Mouse (Mus musculus) thymus, postnatal 10 days (tissue): ENCODE measurements around the gene Usp47.

Experiments
- DNase-seq, 2 experiments: peaks; one replicate each; pipeline ENCODE4 v3.0.0; 2021; ENCODE audit warnings: low spot score in 2 of 2

The Usp47 gene

DNA sequence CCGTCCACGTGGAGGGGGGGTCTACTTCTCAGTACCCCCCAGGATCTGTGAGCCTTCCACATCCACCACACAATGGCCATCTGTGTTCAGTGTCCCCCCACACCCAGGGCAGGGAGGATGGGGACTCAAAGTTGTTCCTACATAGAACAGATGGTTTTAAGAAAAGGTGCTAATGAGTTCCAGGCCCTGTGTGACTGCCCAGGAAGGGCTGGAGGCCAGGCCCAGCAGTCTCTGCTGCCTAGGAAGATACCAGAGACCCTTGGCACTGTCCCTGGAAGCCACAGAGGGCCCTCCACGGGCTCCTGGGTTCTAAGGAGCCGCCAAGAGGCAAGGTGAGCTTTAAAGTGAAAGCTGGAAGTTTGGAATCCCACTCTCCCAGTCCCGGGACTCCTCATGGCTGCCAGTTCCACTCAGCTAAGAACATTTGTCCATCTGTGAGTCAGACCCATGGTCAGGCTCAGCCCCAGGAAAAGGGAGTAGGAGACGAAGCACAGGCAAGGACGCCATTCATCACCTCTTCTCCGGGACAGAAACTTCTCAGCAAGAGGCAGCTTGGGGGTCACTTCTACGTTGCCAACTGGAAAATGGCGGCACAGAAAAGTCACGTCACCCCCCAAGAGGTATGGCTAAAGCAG, 98.7 kb downstream of the Usp47 start:
- DNase-seq, result no peak

DNA sequence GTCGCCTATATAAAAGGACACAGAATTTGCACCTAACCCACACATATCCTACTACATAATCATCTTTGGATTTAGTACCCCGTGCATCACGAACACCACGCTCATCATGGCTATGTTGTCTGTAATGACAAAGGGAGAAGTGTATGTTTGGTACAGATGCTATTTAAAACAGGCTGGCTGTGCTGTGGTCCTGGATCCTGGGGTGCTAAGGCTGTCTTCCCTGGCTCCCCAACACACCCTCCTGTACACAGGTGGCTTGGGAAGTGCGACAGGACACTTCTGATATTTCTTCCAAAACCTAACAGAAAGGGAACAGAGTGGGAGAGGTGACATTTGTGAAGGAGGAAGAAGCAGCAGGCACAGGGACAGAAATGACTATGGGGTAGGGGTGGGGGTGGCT, 100.3 kb downstream of the Usp47 start:
- DNase-seq, result no peak

DNA sequence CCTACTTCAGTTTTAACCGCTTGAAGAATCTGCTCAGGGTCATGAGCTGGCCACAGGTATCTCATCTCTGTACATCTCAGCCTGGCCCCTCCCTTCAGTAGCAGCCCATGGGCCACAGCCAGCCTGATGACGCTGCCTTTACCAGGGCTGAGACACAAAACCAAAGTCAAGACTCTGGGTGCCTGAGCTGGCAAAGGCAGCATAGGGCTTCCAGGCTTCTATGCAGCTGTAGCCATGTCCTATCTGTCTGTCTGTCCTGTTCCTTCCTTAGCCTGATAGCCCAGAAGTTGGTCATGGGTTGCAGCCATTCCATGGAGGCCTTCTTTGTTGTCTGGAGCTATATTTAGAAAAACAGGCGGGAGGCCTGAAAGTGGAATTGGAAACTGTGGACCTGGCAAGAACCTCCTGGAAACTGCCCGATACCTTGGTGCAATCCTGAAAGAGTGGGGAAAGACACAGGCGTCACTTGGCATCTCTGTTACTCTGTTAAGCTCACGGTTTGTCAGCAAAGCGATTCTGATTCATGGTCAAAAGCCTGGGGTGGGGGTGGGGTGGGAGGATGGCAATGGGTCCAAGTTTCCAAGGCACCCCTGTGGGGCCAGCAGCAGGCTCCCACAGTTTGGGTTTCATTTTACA, 102.4 kb downstream of the Usp47 start:
- DNase-seq, result no peak

DNA sequence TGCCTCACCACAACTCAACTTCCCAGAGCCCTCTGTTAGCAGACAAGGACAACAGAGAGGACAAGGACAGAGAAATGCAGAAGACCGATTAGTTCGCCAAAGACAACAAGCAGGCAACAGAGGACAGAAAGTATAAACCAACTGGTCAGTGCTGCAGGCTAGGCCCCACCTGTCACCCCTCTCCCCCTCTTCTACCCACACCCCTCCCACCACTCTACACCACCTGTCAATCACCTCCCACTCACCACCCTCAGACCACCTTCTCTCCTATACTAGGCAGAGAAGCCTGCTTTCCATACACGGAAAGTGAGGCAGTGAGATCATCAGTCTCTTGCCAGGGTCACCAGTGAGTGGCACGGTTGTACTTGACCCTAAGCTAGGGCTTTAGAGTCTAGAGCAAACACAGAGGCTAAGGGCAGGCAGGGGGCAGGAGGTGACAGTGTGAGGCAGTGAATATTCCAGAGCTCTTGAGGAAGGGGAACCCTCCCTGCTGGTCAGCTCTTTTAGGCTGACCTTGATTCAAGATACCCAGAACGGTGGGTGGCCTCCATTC, 103.9 kb downstream of the Usp47 start:
- DNase-seq, result no peak

DNA sequence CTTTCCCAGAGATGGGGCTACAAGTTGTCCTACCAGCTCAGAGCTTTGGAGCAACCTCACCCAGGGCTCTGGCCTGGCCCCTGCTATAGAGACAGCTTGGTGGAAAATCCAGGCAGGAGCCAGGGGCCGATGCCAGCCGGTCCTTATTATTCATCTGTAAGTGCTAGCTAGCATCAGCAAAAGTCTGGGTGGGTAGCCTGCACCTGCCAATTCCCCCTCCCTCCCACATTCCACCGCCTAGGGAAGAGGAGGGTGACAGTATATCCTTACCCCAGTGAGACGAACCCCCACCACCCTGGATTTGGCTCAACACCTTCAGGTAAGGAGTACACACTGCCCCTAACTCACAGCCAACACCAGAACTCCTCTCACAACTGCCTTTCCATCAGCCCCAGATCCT, 104.7 kb downstream of the Usp47 start:
- DNase-seq, result no peak

DNA sequence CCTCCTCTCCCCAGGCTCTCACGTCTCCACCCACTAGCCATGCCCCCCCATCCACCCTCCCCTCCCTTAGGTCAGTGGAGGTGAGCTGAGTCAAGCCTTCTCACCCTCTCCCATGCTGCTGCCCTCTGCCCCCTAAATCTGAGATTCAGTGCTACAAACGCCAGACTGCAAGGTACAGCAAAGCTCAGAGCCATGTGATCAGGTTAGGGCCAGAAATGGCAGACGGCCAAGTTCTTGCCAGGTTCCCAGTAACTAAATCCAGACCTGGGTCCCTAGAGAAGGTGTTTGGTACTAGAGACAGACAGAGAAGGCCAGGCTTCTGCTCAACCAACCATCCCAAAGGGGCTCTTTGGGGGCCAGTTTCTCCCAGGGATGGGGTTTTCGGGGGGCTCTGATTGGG, 105.5 kb downstream of the Usp47 start:
- no peak for DNase-seq

DNA sequence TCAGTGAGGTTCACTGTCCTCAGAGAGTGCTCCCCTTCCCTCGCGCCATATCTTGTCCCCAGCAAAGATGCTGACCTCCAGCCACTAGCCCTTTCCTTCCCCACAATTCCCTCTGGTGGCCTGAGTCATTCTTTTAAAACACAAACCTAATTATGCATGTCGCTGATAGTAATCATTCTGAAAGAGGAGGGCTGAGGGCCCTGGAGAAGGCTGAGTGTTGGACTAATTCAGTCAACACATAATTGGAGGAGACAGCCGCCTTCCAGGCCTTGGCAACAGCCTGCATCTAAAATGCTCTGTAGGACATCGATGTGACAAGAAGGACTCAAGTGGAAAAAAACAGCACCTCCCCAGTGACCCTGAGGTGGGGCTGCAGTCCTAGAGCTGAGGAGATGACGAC, 106.5 kb downstream of the Usp47 start:
- no peak for DNase-seq

DNA sequence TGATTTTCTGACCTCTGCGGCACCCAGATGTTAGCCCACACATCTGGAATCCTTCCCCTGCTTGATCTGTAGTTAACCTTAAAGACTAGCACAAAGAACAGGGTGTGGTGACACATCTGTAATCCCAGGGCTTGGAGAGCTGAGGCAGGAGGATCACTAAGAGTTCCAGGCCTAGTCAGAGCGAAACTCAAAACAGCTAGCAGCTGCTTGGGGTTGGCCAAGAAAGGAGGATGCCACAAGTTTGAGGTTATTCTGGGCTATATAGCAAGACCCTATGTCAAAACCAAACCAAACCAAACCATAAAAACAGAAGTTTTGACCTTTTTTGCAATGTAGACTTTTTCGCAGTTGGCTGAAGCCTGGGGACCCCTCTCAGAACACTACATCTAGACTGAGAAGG, 107.4 kb downstream of the Usp47 start:
- DNase-seq, result no peak

DNA sequence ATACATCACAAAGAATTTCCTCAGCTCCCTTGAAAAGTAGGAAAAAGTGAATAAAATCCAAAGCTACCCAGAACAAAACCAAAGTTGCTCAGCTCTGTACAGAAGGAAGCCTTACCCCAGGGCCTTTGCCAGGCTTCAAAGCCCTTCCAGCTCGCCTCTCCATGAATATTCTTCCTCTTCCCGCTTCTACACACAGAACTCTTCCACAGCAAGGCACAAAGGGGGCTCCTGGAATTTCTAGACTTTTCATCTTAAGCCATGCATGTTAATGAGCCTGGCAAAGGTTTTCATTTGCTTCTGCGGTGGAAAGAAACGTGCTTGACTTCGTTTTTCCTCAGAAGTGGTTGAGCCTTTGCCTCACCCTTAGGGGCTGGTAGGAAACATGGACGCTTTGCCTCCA, 108.7 kb downstream of the Usp47 start:
- no peak for DNase-seq

DNA sequence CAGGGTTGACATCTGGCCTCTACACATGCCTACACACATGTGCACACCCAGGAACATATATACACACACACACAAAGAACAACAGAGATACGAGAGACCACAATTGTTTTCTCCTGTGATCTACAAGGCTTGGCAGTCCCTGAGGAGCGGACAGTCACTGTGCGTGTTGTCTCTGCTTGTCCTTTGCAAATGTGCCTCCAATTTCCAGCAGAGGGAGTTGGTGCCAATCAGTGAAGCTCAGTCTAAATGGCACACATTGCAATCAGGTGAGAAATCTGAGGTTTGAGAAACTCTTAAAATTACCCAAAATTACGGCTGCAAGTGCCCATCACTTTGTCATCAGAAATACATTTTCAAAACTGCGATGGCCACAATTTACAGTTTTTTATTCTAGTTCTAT, 110.0 kb downstream of the Usp47 start:
- DNase-seq, result no peak

DNA sequence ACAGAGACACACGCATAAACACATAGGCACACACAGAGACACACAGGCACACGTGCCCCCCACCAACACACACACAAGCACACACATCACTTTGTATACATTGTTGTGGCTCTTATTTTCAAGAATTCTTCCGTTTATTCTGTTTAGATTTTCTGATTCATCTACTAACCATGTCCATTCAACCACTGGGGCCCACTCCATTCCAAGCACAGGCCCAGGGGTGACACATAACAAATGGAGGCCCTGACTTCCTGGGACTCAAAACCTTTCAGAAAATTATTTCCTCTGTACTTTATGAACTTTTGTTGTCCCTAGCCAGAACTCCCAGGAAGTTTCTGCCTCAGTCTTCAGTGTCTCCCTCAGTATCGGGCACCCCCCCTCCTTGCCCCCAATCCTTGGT, 111.9 kb downstream of the Usp47 start:
- DNase-seq, result no peak

DNA sequence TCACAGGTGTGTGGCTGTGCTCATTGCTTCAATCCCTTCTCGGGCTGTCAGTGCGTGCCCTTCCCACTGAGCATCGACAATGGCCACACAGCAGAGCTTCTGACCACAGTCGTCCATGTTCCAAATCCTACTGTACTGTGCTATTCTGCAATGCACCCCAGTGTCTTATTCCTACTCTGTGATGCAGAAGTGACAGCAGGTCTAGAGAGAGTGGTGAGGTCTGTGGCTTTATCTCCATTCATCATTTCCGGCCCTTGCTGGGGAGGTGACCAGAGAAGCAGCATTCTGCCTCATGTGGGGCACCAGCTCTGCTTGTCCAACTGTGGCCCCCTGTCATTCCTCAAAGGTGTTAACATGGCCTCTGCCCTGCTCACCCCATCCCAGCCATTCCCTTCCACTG, 113.2 kb downstream of the Usp47 start:
- DNase-seq, result no peak

DNA sequence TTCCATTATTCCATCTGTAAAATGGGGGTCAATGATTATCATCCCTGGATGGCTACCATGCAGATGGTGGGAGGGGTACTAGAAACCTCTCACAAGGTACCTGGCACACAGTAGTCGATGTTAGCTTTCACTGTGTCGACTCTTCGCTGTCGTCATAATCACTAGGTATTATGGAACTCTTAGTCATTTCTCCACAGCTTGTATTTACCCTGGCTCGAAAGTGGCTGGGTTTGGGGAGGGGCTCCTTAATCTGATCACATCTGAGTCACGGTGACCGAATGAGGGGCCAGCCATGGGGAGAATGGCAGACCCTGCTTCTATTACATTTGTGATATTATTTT, 114.8 kb downstream of the Usp47 start:
- no peak for DNase-seq

DNA sequence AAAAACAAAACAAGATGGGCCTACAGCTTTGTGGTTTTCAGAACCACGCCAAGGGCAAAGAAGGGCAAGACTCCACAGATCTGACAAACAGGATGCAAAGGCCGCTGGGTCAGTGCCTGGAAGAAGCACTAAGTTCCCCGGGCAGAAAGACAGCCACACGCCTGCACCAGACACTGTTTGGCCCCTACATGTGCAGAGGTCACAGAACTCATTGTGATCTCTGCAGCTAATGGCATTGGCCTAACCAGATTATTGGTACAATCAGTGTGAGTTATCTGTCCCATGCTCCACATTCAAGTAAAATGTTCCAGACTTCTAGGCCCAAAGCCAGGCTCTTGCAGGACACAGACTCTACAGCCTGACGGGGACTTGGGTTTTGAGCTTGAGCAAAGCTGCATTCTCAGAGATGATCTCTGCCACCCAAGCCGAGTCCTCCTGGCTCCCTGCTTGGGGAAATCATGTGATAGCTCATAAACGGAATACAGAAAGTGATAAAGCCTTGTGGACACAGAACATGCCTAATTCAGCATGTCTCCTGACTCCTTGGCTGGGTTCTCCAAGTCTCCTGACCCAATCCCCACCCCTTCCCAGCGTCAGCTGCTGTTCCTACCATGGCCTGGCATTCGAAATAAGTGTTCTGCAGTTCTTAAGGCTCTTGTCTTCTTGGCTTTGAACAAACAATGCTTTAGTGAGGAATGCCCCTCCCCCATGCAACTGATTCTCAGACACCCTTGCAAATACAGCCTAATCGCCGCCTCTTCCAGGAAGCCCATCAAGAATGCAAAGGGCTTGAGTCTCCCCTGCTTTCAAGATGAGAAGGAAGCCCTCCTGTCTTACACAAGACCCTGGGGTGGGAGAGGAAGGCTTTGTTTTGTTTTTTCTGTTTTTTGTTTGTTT, 115.5 kb downstream of the Usp47 start:
- DNase-seq, result no peak

DNA sequence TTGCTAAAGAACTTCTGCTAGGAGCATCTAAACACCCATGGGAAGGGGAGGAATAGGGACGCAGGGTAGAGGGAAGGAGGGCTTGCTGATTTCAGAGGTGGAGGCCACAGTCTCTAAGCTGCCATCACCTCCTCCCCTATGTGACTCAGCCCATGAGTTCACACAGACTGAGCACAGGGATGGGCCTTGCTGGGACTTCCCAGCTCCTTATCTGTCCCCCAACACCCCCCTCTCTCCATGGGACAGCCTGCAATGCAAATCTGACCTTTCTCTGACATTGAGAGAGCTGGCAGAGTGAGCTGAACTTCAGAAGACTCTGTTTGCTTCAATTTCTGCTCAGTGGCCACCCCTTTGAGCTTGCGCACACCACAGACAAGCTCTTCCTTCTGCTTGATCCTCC, 117.4 kb downstream of the Usp47 start:
- DNase-seq, result no peak

DNA sequence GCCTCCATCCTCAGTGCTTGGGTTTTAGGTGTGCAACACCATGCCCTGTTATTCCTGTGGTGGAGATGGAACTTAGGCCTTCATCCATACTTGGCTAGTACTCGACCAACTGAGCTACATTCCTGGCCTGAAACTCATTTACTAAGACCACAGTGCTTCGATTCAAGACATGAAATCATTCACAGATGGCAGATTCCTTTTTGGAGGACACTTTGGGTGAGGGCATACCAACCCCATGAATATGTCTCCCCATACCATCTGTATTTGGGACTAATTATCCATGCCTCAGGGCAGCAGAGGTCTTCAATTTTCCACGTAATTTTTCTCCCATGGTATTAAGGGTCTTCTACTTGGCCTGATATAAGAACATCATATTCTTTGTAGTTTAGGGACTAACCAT, 119.3 kb downstream of the Usp47 start:
- no peak for DNase-seq

DNA sequence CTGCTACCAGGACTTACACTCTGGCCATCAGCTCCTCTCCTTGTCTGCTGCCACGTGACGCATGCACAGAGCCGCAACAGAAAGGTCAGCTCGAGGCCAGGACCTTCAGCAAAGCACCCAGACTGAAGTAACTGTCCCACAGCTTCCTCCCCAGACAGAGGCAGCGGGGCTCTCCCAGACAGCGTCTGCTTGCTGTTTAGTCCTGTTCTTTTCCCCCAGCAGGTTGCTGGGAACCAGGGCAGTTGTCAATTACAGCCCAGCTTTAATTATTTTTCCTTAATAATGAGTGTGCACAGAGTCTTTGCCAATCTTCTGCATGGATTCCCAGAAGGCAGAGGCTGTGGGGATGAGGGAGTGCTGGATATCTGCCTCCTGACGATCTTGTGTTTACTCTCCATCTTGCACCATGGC, 119.8 kb downstream of the Usp47 start:
- DNase-seq, result no peak

DNA sequence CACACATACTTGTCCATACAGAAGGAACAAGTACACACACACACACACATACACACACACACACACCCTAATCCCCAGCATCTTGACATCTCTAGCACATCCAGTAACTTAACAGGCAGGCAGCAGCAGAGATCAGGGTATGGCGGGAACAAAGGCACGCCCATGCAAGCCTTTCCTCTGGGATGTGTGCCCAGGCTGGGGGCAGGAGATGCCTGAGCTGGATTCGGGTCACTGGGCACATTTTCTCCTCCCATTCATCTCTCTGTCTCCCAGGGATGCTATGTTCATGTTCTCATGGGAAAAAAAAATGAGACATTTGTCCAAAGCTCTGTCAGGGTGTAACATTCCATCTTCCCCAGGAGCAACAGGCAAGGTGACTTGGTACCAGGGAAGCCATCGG, 120.7 kb downstream of the Usp47 start:
- no peak for DNase-seq

DNA sequence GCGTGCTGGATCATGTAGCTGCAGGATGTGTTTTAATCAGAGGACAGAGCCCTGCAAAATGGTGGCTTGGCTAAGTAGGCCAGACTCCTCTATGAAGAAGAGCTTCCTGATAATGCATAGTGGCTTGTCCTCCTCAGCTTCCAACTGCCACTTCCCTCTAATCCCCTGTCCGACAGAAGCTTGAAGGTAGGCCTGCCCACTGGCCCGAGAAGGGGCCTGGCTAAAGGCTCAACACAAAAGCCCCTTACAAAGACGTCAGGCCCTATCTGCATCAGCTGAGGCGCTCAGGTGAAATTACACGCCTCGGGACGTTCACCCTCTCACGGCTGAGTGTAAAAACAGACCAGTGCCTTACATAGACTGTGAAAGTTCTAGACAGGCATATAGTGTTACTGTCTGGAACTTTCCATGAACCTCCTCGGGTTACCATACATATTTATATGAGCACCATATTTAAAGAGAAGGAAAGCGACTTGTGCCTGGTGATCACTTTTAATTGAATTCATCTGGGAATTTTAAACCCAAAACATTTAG, 121.4 kb downstream of the Usp47 start:
- DNase-seq, result no peak

DNA sequence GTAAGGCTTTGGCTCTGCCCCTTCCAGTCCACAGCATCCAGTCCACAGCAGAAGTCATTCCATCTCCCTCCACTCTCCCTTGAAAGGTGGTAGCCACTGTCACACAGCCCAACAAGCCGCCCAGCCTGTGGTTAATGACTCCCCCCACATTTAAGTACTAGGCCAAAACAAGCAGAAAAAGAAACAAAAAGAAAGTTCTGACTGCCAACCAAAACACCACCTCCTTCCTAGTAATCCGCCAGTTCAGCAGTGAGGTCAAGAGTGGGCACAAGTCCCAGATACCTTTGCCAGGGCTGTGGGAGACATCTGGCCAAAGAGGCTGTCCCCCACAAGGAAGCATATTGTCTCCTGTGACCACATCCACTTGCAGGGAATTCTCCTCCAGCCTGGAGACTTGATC, 124.7 kb downstream of the Usp47 start:
- DNase-seq, result no peak

DNA sequence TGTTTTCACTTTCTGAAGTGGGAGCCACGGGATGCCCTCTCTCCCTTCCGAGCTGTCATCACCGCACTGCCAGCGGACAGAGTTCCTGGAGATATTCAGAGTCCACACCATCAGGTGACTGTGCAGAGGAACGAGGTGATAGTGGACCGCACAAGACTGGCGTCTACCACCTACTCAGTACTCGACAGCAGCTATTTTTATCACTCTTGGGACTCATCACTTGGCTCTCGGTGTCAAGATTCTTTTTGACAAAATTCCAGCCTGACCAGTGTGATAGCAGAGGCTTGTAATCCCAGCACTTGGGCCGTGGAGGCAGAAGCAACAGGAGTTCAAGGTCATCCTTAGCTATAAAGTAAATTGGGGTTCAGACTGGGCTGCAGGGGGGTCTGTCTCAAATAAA, 125.8 kb downstream of the Usp47 start:
- DNase-seq, result no peak

DNA sequence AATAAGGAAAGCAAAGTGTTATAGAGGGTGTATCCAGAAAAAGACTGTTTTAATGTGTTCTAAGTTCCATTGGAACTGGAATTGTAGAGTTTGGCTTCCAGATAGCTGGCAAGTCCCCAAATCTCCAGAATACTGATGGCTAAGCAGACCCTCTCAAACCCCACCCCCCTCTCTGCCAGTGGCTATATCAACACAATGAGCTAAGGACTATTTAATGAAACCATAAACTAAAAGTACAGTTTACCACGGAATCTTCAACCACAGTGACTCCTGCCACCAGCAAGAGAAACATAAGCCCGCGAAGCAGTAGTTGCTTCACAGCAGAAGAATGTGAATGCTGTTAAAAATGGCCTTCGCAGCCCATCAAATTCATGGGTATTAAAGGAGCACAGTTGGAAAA, 131.1 kb downstream of the Usp47 start:
- no peak for DNase-seq

DNA sequence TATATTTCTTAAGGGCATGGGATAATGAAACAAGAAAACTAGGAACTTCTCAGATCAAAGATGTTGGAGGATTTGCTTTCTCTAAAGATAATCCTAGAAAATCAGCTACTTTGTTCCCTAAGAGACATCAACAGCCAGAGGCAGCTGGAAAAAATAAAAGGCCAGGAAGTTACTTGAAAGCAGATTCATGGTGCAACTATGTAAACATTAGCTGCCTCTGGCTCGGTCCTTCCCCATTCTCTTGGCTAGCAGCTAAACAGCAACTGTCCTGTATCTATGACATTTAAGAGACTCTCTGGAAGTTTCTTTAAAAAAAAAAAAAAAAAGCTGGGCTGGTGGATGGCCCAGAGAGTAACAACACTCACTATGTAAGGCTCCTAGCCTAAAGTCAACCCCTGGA, 131.9 kb downstream of the Usp47 start:
- DNase-seq, result no peak
